Mouse (Mus musculus) thymus, postnatal 0 days (tissue): ENCODE results near the gene Bcas3. TPM values are rescaled to one million over a fixed set of nuclear protein-coding genes. Genes with fewer than 3 reads are reported as not detected.

Experiments
- DNase-seq: peaks from one replicate; pipeline ENCODE4 v3.0.0-alpha.2; 2015; ENCODE audit warnings: low spot score
- polyA plus RNA-seq: library from polyadenylated mRNA; unstranded; fragments of >200 nt; fragmentation: Nextera tagmentation; extraction: Ambion mirVana; gene quantifications from 2 replicates; pipeline ENCODE4 v1.2.1, GENCODE M21; 2015

The Bcas3 gene
- polyA plus RNA-seq, 1 experiment from 2014 or later: 22.6 TPM

GRCm38 (mm10) chr11:85739266-85739977, 386.5 kb downstream of the Bcas3 start:
- no peak for DNase-seq

GRCm38 (mm10) chr11:85746373-85746772, 393.4 kb downstream of the Bcas3 start:
- DNase-seq: no peak

GRCm38 (mm10) chr11:85748891-85749290, 395.9 kb downstream of the Bcas3 start:
- DNase-seq: no peak

GRCm38 (mm10) chr11:85751171-85751570, 398.2 kb downstream of the Bcas3 start:
- DNase-seq: no peak

GRCm38 (mm10) chr11:85754631-85755502, 401.9 kb downstream of the Bcas3 start:
- DNase-seq: no peak

- no peak for DNase-seq
Observed at GRCm38 (mm10) chr11:85755503-85756044, 402.6 kb downstream of the Bcas3 start.

- DNase-seq: no peak
Observed at GRCm38 (mm10) chr11:85758891-85759290, 405.9 kb downstream of the Bcas3 start.

GRCm38 (mm10) chr11:85759634-85760439, 406.9 kb downstream of the Bcas3 start:
- DNase-seq: no peak

GRCm38 (mm10) chr11:85760486-85761141, 407.6 kb downstream of the Bcas3 start:
- no peak for DNase-seq

GRCm38 (mm10) chr11:85761170-85761569, 408.2 kb downstream of the Bcas3 start:
- no peak for DNase-seq

GRCm38 (mm10) chr11:85763655-85764054, 410.7 kb downstream of the Bcas3 start:
- DNase-seq: no peak

GRCm38 (mm10) chr11:85766106-85766723, 413.2 kb downstream of the Bcas3 start:
- no peak for DNase-seq

- no peak for DNase-seq
Observed at GRCm38 (mm10) chr11:85766811-85767210, 413.8 kb downstream of the Bcas3 start.

GRCm38 (mm10) chr11:85769740-85770139, 416.8 kb downstream of the Bcas3 start:
- no peak for DNase-seq

GRCm38 (mm10) chr11:85773391-85773790, 420.4 kb downstream of the Bcas3 start:
- no peak for DNase-seq

- no peak for DNase-seq
Observed at GRCm38 (mm10) chr11:85774707-85775106, 421.7 kb downstream of the Bcas3 start.

GRCm38 (mm10) chr11:85775492-85775891, 422.5 kb downstream of the Bcas3 start:
- no peak for DNase-seq

GRCm38 (mm10) chr11:85776861-85777360, 423.9 kb downstream of the Bcas3 start:
- no peak for DNase-seq

GRCm38 (mm10) chr11:85777950-85778349, 425.0 kb downstream of the Bcas3 start:
- no peak for DNase-seq

GRCm38 (mm10) chr11:85780303-85780702, 427.3 kb downstream of the Bcas3 start:
- no peak for DNase-seq
